Mouse (Mus musculus): ENCODE measurements around the gene Gpr180.

Gene Gpr180

GRCm38 (mm10) chr14:118203031-118203430 is 66.1 kb downstream of the Gpr180 start:
- DNase-seq (ENCODE audit: low spot score in 2 of 2): peak in 1 of 2 experiments; percentile 8

GRCm38 (mm10) chr14:118207347-118207746 is 70.4 kb downstream of the Gpr180 start:
- no peak for DNase-seq (ENCODE audit: low spot score in 2 of 2)

- no peak for DNase-seq (ENCODE audit: low spot score in 2 of 2)
Observed at GRCm38 (mm10) chr14:118209642-118210041, 72.7 kb downstream of the Gpr180 start.

GRCm38 (mm10) chr14:118212188-118212804 is 75.3 kb downstream of the Gpr180 start:
- DNase-seq (ENCODE audit: low spot score in 2 of 2): no peak

Measured in spleen, postnatal 36 days (tissue).